Mouse (Mus musculus) layer of hippocampus, adult 11-12 months (tissue): ENCODE data around the gene Opa3.

Source experiments
- DNase-seq: peaks from one replicate; pipeline ENCODE4 v3.0.0; 2022; ENCODE audit warnings: low spot score

Opa3 gene

GRCm38 (mm10) chr7:19246855-19247254 lies 18.7 kb downstream of the Opa3 start:
- DNase-seq = no peak

- DNase-seq = no peak
Measured at GRCm38 (mm10) chr7:19247511-19247910, 19.4 kb downstream of the Opa3 start.

- DNase-seq = no peak
Measured at GRCm38 (mm10) chr7:19252078-19252477, 23.9 kb downstream of the Opa3 start.

- no peak for DNase-seq
Measured at GRCm38 (mm10) chr7:19253437-19253836, 25.3 kb downstream of the Opa3 start.

GRCm38 (mm10) chr7:19255395-19255794 lies 27.3 kb downstream of the Opa3 start:
- DNase-seq = no peak

- no peak for DNase-seq
Measured at GRCm38 (mm10) chr7:19256567-19256966, 28.4 kb downstream of the Opa3 start.

DNA sequence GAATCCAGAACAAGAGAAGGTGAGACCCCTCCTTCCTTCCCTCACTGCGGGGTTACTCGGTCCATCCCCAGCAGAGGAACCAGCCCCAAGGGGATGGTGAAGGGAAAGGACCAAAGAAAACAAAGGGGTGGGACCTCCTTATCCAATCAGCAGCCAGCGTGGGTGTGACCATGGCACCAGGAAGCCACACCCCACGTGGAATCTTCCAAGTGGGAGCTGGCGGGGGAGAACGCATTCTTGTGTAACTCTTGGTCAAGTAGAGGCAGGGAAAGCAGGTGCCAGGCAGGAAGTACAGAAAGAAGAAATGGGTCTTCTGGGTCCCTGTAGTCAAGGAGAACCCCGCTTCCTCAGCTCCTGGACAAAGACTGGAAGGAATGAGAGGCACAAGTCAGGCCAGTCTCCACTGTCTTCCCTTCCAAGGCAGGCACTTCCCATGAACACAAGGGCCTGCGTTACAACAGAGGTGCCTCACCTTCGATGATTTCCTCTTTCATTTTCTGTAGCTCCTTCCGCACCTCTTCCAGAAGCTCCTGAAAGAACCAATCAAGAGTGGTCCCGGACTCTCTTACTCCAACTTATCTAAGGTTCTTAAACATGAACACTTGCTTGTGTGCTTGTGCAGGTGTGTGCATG lies 29.4 kb downstream of the Opa3 start:
- DNase-seq = peak; percentile 70

DNA sequence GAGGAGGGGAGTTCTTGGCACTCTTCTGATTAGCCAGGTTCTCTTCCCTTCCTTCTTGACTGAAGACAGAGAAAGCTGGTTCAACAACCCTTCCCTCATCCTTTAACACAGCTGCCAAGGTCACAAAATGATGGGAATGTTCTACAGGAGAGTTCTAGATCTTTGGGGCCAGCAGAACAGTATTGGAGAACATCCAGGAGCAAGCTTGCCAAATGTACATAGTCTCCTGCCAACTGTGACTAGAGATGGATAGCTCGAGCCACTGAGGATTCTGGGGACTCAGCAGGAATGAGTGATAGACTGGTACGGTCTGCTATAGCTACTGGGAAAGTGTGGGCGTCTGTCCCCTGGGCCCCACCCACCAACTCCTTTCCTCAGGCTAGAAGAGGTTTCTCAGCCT lies 30.2 kb downstream of the Opa3 start:
- DNase-seq = no peak

GRCm38 (mm10) chr7:19265147-19265546 lies 37.0 kb downstream of the Opa3 start:
- no peak for DNase-seq

DNA sequence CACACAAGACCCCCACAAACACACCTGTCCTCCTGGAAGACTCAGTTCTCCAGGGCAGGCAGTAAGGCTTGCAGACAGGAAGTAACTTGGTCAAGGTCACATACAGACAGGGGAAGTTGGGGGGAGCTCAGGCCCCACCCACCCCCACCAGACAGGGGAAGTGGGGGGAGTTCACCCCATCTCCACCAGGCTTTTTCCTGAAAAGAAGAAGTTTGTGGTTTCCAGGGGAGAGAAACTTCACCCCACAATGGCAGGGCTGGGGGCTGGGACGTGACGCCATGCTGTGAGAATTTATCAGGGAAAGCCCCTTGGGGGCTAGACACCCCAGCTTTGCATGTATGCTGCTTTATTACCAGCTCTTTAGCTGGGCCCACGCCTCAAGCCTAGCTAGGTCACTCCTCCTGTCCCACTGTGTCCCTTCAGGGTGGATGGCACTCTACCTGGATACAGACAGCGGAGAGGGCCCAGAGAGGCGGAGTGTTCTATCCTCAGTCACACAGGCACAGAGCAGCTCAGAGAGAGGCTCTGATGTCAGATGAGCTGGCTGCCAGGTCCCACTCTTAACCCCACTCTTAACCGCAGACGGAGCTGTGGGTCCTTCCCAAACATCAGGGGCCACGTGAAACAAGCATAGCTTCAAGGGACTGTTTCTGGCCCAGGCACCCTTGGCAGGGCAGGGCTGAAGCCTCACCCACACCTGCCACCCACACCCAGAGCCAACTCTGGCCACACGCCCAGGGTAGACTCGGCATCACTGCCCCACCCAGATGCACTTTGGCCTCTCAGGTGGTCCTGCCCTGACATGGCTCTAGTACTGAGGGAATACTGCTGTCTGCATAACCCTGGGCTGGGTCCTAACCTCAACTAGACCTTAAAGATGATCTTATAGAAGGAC lies 38.0 kb downstream of the Opa3 start:
- no peak for DNase-seq

DNA sequence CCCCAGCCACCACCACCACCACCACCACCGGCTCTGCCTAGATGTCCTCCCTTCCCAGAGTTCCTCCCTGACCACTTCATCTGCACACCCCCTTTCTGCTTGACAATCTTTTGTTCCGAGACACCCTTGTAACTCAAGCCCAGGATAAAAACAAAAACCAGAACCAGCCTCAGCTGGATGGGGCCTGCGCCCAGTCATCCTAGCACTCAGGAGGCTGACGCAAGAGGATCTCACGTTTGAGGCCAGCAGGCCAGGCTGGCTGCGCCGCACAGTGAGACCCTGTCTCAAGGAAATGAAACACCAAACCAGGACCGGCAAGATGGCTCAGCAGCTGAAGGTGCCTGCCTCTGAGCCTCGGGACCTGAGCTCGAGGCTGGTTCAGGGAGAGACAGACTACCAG lies 38.9 kb downstream of the Opa3 start:
- DNase-seq = no peak

DNA sequence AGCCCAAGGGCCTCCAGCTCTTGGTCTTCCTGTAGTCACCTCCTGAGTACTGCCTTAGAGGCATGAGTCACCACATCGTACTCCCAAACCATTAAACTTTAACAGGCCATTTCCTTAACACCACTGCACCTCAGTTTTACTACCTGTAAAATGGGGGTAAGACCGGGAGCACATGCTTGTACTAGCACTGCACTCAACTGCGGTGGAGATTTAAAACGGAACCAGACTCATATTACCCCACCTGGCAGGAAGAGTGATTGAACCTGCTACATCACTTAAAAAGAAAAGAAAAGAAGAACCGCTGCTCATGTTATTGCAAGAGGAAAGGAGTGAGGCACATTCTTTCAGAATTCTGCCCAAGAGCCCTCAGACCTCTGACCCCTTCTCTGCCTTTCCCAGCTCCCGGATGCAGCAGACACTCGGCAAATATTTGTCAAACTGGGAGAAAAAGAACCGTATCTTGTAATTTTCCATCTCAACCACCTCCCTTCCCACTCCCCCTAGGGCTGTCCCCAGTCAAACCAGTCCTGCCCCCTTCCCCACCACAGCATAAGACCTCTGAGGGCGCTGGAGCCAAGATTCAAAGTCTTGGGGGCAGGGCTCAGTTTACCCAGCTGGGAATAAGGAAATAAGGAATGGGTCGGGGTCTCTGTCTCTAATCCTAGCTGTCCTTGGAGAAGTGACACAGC lies 41.0 kb downstream of the Opa3 start:
- no peak for DNase-seq

DNA sequence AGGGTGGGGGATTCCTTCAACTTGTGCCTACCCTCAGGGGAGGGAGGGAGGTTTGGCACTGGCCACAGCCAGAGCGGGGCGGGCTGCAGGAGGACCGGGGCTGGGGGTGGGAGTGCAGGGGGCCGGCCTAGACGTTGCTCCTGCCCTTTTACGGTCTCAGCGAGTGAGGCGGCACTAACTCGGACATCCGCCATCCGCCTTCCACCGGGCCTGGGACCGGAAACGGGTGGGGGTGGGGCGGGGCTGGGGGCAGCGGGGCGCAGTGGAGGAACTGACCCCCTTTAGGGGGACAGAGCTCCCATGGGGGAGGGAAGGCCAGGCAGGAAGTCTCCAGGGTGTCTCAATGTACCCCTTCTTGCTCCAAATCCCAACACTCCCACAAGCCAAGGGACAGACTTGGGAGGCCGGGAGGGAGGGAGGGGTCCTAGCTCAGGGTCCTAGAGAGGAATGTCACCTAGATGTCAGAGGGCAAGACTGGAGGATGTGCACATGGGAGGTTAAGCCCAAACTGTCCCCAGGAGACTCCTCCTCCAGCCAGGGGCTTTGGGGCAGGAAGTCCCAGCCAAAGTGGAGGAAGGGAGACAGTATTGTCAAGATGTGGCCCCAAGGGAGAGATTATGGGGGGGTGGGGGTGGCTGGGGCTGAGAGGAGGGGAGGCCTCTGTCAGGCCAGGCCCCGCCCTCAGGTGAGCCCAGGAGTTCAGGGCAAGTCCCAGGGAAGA lies 41.7 kb downstream of the Opa3 start:
- DNase-seq = no peak

GRCm38 (mm10) chr7:19270509-19271237 lies 42.5 kb downstream of the Opa3 start:
- no peak for DNase-seq

DNA sequence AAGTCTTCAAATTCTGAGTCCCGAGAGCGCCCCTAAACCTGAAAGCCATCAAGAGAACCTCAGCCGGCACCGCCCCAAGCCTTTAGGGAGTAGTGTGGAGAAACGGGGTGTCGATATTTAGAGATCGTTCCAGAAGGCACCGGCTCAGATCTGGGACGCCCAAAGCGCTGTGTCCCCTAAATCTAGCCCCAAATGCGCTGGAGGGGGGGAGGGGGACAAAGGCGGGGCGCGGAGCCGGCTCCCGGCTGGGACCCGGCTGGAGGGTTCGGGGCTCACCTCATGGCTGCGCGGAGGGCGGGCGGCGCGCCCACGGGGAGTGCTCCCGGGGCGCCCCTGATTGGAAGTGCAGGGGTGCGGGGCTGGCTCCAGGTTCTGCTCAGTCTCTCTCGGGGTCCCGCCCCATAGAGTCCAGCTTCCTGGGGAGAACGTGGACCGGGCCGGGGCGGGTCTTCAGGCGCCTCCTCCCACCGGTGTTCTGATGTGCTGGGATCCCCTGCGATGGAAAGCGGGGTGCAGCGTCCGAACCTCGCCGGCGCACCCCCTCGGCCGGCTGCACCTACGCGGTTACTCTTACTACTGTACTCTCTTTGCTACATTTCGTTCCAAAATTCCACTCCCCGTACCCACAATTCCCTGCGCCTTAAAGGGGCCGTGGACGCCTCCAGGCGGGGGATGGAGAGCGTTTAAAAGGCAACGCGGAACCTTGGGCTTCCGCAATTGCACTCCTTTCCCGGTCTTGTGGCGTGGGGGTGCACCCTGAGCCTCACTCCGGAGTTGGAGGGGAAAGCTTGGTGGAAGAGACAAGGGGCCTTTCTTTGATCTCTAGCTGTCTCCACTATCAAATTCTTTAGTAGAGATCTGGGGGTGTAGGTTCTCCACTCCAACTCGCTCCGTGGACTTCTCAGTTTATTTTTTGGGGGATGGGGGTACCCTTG lies 43.4 kb downstream of the Opa3 start, which contains the start of gene Vasp:
TSS of gene Vasp (minus strand) at position 580 of the 935 bp plus-strand sequence.
- DNase-seq = peak; percentile 80

GRCm38 (mm10) chr7:19272173-19272764 lies 44.1 kb downstream of the Opa3 start:
- DNase-seq = no peak

- DNase-seq = no peak
Measured at GRCm38 (mm10) chr7:19276253-19276652, 48.1 kb downstream of the Opa3 start.

- DNase-seq = no peak
Measured at GRCm38 (mm10) chr7:19279052-19279451, 50.9 kb downstream of the Opa3 start.

GRCm38 (mm10) chr7:19279581-19280114 lies 51.5 kb downstream of the Opa3 start, which contains the start of gene Ppm1n:
Gene Ppm1n (minus strand): TSS chr7:19280064.
- no peak for DNase-seq
